Mouse (Mus musculus): ENCODE measurements around the gene Cel.

Gene Cel

GRCm38 (mm10) chr2:28563303-28563702, at the start of gene Cel:
TSS of gene Cel (minus strand) at chr2:28563403.
- DNase-seq, result no peak

DNA sequence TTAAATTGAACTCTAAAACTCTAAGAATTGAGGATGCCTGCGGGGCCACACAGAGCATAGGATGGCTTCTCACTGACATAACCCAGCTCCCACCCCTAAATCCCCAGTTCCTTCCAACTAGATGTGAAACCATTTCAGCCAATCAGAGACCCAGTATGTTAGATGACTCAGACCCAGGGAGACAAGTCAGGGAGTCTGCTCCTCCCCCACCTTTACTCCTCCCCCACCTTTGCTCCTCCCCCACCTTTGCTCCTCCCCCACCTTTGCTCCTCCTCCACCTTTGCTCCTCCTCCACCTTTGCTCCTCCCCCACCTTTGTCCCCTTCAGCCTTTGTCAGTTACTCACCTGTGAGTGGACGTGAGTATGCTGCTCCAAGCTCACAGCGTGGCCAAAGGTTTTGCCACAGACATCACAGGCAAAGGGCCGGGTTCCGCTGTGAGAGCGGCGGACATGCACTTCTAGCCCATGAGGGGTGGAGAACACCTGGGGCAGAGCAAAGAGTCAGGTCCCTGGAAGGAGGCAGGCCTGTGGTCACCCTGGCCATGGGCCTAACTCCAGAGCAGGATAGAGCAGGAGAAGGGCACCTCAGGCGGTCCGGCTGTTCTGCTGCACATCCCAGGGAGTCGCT, 49.3 kb upstream of the Cel start:
- no peak for DNase-seq

DNA sequence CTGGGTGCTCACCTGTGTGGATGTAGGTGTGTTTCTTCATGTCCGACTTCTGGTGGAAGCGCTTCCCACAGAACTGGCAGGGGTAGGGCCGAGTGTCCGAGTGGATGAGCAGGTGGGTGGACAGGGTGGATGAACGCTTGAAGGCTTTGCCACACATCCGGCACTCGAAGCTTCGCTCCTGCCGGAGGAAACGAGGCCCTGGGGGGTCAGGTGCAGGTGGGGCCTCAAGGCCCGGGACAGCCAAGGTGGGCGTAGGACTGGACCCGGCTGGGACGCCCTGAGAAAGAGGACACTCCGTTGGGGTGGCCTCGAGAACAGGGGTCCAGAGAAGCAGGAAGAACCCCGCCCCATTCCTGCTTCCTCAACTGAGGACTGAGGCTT, 48.2 kb upstream of the Cel start:
- DNase-seq, result no peak

GRCm38 (mm10) chr2:28610716-28611406, 47.7 kb upstream of the Cel start:
- DNase-seq, result no peak

GRCm38 (mm10) chr2:28609851-28610250, 46.6 kb upstream of the Cel start:
- DNase-seq, result no peak

GRCm38 (mm10) chr2:28607341-28608165, 44.4 kb upstream of the Cel start:
- no peak for DNase-seq

GRCm38 (mm10) chr2:28606601-28607340, 43.6 kb upstream of the Cel start:
- no peak for DNase-seq

DNA sequence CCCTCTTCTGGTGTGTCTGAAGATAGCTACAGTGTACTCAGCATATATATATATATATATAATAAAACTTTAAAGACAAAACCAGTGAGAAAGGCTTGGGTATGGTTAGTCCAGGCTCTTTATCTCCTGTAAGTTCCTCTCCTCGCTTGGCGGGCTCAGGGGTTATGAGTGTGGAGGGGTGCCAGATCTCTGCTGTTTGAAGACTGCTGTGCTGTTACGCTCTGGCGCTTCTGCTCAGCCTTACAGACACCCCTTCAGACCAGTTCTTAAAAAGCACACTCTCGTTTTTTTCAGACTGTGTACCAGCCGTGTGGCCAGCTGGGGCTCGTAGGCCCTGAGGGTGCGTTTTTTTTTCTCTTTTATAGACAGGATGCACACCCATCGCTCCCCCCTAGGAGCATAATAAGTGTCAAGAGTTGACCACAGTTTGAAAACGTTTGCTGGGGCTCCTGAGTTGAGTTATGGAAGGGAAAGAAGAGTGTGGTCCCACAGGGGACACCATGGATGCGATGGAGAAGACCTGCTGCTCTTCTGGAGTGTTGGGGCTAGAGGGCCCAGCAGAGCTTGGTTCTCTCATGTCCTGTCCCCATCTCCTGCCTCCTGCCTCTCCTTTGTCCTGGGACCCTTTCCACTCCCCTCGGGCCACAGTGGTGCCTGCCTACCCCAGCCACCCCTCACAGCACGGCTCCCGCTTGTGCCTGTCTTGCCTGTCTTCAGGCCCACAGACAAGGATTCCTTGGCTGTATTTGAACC, 42.8 kb upstream of the Cel start:
- DNase-seq, result no peak

DNA sequence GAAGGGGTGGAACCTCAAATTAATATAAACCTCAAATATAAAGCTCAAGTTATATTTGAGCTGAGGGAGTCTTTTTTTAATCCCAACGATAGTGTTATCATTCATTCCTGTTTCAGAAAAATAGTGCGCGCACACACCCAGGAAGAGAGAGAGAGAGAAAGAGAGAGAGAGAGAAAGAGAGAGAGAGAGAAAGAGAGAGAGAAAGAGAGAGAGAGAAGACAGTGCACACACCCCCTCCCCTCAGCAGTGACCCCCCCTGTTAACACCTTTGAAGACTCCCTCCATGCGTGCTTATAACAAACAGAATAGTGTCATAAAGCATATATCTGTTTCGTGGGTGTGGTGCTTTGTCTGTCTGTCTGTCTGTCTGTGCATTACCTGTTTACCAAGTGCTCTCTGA, 40.3 kb upstream of the Cel start:
- DNase-seq, result no peak

- no peak for DNase-seq
Observed at GRCm38 (mm10) chr2:28601720-28602590, 38.8 kb upstream of the Cel start.

GRCm38 (mm10) chr2:28599569-28599900, 36.3 kb upstream of the Cel start:
- no peak for DNase-seq

DNA sequence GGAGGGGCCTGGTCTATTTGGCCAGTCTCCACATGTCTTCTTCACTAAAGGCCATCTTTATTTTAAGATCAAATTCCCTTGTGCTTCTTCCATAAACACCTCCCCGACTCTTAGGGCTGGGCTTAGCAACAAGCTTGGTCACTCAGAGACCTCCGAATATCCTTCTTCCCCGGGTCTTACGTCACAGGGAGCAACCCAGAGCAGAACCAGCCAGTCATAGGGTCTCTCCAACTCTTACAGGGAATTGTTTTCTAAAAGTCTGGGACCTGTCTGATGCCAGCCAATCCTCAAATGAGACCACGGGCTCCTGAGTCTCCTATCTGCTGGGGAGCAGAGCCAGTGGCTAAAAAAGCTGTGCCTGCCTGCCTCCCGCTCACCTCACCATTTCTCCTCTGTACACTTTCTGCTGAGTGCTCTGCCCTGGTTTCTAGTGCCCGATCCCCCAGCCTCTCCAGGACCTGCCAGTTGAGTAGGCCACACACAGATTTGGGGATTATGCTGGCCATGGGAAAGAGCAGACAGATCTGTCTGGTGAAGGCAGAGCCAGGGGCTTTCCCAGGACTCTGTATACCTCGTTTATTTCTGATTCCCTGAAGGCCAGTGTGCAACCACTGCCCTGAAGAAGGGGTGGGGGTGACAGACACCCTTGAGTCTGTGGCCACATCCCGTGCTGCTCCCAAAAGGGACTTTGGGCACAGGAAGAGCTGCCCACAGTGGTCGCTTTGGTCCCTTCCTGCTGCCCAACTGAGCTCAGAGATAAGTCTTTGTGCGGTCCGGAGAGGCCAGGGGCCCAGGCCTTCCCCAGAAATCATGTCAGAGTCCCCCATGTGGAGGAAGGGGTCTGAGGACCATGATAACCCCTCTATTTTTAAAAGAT, 35.7 kb upstream of the Cel start:
- DNase-seq, result no peak

- DNase-seq, result no peak
Observed at GRCm38 (mm10) chr2:28597733-28598547, 34.7 kb upstream of the Cel start.

DNA sequence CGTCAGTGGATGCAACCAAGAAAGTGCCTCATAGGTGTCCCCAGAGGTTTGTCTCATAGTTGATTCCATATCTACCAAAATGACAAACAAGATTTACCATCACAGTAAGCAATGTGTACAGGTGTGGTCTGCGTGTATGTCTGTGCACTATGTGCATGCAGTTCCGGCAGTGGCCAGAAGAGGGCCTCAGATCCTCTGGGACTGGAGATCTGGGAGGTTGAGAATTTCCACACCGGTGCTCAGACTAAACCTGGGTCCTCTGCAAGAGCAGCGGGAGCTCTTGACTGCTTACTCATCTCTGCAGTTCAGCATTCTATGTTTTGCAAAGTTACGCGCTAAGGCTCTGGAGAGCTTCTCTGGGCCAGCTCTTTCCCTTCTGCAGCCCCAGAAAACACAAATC, 33.8 kb upstream of the Cel start:
- no peak for DNase-seq

- DNase-seq, result no peak
Observed at GRCm38 (mm10) chr2:28596021-28596420, 32.8 kb upstream of the Cel start.

DNA sequence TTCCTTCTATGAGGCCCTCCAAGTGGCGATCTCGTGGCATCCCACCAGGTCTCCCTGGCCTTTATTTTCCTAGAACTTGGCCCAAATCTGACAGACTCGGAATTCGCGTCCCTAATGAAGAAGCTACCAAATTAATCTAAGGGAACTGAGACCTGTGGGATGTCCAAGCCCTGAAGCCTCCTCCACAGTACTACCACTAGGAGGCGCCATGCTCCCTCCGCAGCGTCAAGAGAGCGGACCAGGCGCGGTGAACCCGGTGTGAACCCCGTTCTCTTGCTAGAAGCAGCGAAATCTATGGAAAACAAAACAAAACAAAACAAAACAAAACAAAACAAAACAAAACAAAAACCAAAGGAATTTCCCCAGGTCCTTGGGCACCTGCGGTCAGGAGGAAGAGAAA, 29.6 kb upstream of the Cel start:
- no peak for DNase-seq

DNA sequence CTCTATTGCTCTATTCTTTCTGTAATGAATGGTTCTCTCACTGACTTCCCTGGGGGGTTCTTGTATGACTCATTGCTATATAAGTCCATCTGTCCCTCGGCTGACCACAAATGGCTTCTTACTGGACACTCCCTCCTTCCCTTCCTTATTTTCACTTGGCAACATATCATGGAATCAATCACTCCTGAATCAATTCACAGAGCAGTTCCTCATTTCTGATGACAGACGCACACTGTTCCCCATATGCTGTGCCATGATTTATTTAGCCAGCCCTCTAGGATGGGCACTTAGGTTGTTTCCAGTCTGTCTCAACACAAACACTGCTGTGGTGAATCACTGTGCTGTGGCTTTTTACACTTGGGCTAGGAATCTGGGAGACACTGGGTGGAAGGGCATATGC, 28.3 kb upstream of the Cel start:
- DNase-seq, result no peak

DNA sequence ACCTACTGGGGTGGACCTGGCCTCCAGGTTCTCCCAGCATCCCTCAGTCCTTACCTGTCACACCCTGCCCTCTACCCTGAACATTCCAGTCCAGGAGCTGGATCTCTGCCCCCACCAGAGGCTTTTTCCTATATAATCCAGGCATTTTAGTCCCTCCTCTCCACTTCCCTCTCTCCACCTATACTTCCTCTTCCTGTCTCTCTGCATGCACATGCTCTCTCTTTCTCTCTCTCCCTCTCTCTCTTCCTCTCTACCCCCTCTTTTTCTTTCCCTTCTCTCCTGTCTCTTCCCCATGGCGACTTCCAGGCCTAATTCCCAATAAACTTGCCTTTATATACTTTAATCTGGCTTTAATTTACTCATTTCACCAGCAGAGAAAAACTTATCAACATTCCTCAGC, 25.4 kb upstream of the Cel start:
- no peak for DNase-seq

- DNase-seq, result no peak
Observed at GRCm38 (mm10) chr2:28585730-28586129, 22.5 kb upstream of the Cel start.
